Mouse (Mus musculus) ES-Bruce4 (cell line): ENCODE data around the gene Trim65.

Experiments
- CTCF ChIP-seq: IDR thresholded peaks from one replicate; pipeline ENCODE4 v1.8.1; 2011; ENCODE audit warnings: low read depth, low read length
- POLR2A ChIP-seq: IDR thresholded peaks from one replicate; pipeline ENCODE4 v1.8.1; 2011; ENCODE audit warnings: low read length; ENCODE audit not compliant: insufficient read depth

DNA sequence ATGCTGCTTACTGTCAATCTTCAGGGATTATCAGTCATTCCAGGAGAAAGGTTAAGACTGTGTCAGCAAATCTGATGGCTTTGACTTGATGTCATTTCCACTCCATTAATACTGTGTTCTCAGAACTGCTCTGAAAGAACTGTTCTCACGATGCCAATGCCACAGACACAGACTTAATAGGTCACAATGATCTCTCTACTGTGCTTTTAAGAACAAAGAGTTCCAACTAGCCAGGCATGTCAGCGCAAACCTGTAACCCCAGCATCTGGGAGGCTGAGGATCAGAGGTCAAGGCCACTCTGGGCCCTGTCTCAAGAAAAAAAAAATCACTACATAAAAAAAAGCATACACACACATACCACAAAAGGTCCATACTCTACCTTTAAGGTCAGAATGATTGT lies 41.0 kb upstream of the Trim65 start:
- TF ChIP-seq POLR2A, result no peak
- no peak for TF ChIP-seq CTCF
